Mouse (Mus musculus) large intestine, adult 2 months (tissue): ENCODE data around the gene Tjp1. TPM values are rescaled to one million over a fixed set of nuclear protein-coding genes. Genes with fewer than 3 reads are reported as not detected.

Experiments used
- DNase-seq: peaks from one replicate; pipeline ENCODE4 v3.0.0-alpha.2; 2012; ENCODE audit warnings: low read depth, low spot score
- WGBS: fragments of 180-500 bp; shearing (Covaris S2); methylation state at CpG from one replicate; pipeline ENCODE4 v1.1.7; 2018; 5-methylcytosine and 5-hydroxymethylcytosine counted together
- polyA plus RNA-seq: library from polyadenylated mRNA; depleted of rRNA; stranded (reverse); fragments of >200 nt; gene quantifications from 2 replicates; pipeline ENCODE4 v1.2.3, GENCODE M21; 2012

The Tjp1 gene
- polyA plus RNA-seq, 1 experiment, result 10.7 TPM

GRCm38 (mm10) chr7:65490526-65490925, 37.1 kb downstream of the Tjp1 start:
- 81% methylated on average over 7 of the region's 7 CpGs for WGBS
- DNase-seq, result no peak

- WGBS, result 68% methylated on average over 9 of the region's 9 CpGs
- DNase-seq, result no peak
Measured at GRCm38 (mm10) chr7:65489742-65490141, 37.8 kb downstream of the Tjp1 start.

GRCm38 (mm10) chr7:65489195-65489594, 38.4 kb downstream of the Tjp1 start:
- DNase-seq, result no peak
- WGBS, result 90% methylated on average over 6 of the region's 6 CpGs

GRCm38 (mm10) chr7:65486259-65486681, 41.3 kb downstream of the Tjp1 start:
- WGBS, result 6% methylated on average over 13 of the region's 13 CpGs
- DNase-seq, result no peak

DNA sequence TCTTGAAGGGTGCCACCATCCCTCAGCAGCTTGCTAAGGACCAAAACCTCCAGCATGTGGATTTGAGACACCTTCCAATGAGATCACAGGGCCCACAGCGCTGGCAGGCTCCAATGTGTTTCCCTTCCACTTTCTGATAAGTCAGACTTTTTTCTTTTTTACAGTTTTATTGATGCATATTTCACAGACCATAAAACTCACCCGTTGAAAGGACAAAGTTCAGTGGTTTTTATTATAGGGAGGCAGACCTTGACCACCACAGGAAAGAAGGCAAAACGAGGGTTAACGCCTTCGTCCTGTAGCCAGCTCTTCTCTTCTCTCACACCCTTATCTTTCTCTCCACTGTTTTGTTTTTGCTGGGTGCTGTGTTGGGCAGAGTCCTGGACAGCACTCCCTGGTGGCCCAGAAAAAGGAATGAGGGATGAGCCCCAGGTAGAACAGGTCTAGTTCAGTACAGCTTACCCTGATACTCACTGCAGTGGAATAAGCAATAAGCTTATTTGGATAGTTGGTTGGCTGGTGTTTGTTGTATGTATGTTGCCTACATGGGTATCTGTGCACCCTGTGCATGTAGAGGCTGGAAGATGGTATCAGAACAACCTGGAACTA, 43.3 kb downstream of the Tjp1 start:
- DNase-seq, result peak; percentile 77
- 22% methylated on average over 5 of the region's 5 CpGs for WGBS

- DNase-seq, result no peak
- WGBS, result 57% methylated on average over 2 of the region's 2 CpGs
Measured at GRCm38 (mm10) chr7:65482216-65482615, 45.4 kb downstream of the Tjp1 start.

- WGBS, result 73% methylated on average over 3 of the region's 3 CpGs
- no peak for DNase-seq
Measured at GRCm38 (mm10) chr7:65472048-65472447, 55.5 kb downstream of the Tjp1 start.

- no peak for DNase-seq
- 83% methylated on average over 6 of the region's 6 CpGs for WGBS
Measured at GRCm38 (mm10) chr7:65471406-65471805, 56.2 kb downstream of the Tjp1 start.

GRCm38 (mm10) chr7:65470214-65470613, 57.4 kb downstream of the Tjp1 start:
- DNase-seq, result no peak
- WGBS, result 11% methylated on average over 8 of the region's 8 CpGs

GRCm38 (mm10) chr7:65469666-65470065, 57.9 kb downstream of the Tjp1 start:
- DNase-seq, result no peak
- WGBS, result 4% methylated on average over 6 of the region's 6 CpGs

GRCm38 (mm10) chr7:65468191-65468590, 59.4 kb downstream of the Tjp1 start:
- WGBS, result 31% methylated on average over 8 of the region's 8 CpGs
- DNase-seq, result no peak

DNA sequence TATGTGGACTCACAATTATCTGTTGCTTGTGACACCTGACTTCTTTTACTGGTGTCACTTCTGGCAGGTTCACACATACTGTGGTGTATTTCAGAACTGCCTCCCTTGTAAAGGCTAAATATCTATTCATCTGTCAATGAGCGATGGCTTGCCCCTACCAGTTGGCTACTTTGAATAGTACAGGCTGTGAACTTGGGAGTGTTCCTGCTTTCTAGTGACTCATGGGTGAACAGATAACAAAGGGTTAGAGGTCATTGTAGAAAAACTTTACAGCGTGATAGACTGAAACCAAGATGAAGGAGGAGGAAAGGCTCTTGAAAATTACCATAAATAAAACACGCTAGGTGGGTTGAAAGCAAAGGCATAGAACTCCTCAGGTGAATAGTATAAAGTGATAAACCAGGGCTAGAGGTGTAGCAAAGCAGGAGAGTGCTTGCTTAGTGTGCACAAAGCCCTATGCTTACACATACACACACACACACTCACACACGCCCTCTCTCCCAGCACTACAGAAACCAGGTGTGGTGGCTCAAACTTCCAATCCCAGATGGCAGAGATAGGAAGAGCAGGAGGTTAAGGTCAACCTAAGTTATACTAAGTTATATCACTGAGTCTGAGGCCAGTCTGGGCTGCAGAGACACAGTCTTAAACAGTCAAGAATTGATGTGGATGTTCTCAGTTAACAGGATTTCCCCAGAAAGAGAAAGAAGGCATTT, 60.1 kb downstream of the Tjp1 start:
- DNase-seq, result no peak
- WGBS, result 30% methylated on average over 4 of the region's 4 CpGs

DNA sequence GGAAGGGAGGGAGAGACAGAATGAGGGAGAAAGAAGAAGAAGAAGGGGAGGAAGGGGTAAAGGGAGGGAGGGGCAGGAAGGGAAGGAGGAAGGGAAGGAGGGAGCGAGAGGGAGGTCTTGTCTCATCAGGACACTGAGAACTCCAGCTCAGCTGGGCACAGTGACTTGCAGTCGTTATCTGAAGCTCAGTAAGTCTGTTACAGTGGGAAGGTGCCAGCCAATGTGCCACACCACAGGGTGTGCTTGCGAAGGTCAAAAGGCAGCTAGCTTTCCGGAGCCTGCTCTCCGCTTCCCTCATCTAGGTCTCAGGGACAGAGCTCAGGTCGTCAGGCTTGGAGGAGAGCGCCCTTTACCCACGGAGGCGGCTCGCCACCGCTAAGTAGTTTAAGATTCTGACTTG, 61.4 kb downstream of the Tjp1 start:
- no peak for DNase-seq
- 39% methylated on average over 11 of the region's 11 CpGs for WGBS

DNA sequence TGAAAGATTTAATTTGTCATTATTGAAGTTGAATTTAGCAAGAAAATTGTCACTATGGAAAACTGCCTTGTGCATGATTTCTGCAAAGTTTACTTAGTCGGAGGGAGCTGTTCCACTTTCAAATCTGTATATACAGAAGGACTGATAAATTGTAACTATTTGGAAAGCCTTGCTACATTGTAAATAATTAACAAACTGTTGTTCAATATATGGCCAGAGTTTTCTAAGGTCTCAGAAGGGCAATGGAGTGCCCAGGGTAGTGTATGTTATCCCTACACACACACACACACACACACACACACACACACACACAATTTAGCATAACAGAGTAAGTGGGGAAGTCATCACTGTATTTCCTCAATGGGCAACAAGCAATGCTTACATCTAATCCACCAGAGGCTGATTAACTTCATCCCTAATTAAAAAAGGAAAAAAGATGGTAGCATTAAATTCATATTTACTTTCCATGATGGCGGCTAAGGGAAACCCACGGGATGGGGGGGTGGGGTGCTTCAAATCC, 63.0 kb downstream of the Tjp1 start:
- WGBS, result 73% methylated on average over 3 of the region's 3 CpGs
- DNase-seq, result no peak

- WGBS, result 61% methylated on average over 4 of the region's 4 CpGs
- no peak for DNase-seq
Measured at GRCm38 (mm10) chr7:65463438-65463837, 64.1 kb downstream of the Tjp1 start.

DNA sequence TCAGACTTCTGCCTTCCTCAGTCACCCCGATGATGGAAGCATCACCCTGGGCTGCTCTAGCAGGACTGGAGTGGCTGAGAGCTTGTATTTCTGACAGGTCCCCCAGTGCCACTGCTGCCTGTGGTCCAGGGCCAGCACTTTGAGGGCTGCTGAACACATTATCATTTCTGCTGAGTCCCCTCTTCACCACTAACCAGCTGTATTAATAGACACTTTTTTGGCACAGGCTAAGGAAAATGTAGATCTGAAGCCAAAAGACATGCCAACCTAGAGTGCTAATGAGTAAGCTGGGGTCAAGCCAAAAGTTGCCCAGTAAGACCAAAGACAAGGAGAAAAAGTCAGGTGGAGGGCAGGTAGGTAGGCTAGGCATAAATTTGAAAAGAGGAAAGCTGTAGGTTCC, 66.2 kb downstream of the Tjp1 start:
- WGBS, result 88% methylated on average over 1 of the region's 1 CpGs
- DNase-seq, result no peak

DNA sequence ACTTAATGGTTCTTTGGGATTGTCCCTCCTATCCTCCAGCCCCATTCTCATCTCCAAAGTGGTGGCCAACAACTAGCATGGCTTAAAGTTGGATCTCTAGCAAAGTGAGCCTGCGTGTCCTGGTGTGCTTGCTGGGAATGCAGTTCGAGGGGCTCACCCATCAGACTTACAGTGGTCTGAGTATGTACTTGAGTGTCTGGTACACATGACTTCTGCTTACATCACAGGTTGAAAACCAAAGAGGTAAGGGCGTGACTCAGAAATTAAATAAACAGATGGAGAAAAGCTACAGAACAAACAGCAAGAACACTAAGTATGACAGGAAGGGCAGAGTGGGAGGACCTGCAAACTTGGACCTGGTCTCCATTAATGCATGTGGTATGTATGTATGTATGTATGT, 67.4 kb downstream of the Tjp1 start:
- DNase-seq, result no peak
- WGBS, result 69% methylated on average over 3 of the region's 3 CpGs

DNA sequence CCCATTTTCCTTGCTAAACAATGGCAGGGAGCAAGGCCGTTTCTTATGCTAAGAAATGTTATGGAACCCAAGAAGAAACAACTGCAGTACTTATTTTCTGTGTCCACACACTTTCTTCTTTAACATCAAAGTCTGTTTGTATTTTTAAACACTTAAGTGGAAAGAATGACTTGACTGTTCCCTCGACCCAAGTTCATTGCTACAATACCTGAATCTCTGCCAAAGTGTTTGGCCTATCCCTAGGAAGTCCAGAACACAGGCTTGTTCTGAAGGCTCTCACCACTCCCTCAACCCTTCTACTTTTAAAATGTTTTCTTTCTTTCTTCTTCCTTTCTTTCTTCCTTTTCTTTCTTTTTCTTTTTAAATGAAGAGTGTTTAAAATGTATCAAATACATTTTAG, 71.5 kb downstream of the Tjp1 start:
- DNase-seq, result no peak
- WGBS, result 13% methylated on average over 2 of the region's 2 CpGs

GRCm38 (mm10) chr7:65455208-65455607, 72.4 kb downstream of the Tjp1 start:
- DNase-seq, result peak; percentile 83
- 32% methylated on average over 3 of the region's 3 CpGs for WGBS

DNA sequence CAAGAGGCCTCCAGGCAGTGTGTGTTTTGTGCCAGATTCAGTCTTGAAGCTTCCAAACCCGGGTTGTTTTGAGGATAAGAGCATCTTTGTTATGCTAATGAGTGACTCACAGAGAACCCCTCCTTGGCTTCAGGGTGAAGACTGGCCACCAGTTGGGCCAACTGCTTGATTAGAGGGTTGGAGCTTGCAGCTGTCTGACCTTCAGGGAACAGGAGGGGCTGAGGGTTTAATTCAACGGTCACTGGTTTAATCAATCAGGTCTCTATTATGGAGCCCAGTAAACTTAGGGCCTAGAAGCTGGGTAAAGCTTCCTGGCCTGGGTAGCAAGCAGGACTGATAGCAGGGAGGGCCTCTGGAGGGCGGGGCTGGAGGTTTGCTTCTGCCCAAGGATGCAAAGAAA, 73.3 kb downstream of the Tjp1 start:
- WGBS, result 51% methylated on average over 3 of the region's 3 CpGs

DNA sequence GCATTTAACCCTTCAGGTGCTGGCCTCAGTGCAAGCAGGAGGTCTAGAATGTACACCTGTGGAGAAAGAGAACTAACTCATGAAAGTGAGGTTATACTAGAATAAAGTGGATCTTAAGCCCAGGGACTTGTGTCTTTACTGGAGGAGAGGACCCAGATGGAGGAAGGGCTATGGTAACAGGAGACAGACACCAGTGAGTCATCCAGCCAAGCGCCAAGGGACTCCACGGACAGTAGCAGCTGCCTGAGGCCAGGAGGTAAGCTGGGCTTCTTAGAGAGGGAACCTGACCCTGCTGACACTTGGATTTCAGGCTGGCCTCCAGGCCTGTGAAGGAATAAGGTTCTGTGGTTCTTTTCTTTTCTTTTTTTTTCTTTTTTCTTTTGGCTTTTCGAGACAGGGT, 75.3 kb downstream of the Tjp1 start:
- no peak for DNase-seq
- WGBS, result 69% methylated on average over 3 of the region's 3 CpGs

More for the DNA sequence above, 73.3 kb downstream of the Tjp1 start:
- DNase-seq, result no peak
